Mouse (Mus musculus) limb, embryonic 11.5 days (tissue): ENCODE measurements at regions not wholly inside any gene's neighbourhood (a gene's known extent, or its start where the extent isn't known, plus 50 kb on each side); places are given as distances from the start of the nearest gene placed in this dataset.
A peak's percentile ranks its signal among the peaks of the same experiment; 100 is the strongest.

Source experiments
- ATAC-seq: fragments of 200-750 bp; cut with Nextera tagmentation; 2 replicates; pipeline ENCODE4 v1.8.0; 2017; ENCODE audit warnings: low read depth; ENCODE audit not compliant: insufficient number of reproducible peaks, low FRiP score, low TSS enrichment
- DNase-seq: peaks from one replicate; pipeline ENCODE4 v3.0.0-alpha.2; 2015; ENCODE audit warnings: low spot score
- H3K27ac ChIP-seq: fragments of 300-500 bp; sonication (generic); replicated peaks from 2 replicates; pipeline ENCODE4 v1.5.1; 2014; ENCODE audit warnings: low read depth, mild to moderate bottlenecking, low read length
- H3K27me3 ChIP-seq: fragments of 300-500 bp; sonication (generic); 2 replicates; pipeline ENCODE4 v1.6.1; 2014; ENCODE audit warnings: mild to moderate bottlenecking, low read length, mixed read lengths; ENCODE audit not compliant: control insufficient read depth, insufficient read depth
- H3K36me3 ChIP-seq: fragments of 300-500 bp; sonication (generic); 2 replicates; pipeline ENCODE4 v1.6.1; 2014; ENCODE audit warnings: mild to moderate bottlenecking, low read length, moderate library complexity, mixed read lengths; ENCODE audit not compliant: control insufficient read depth, insufficient read depth
- H3K4me1 ChIP-seq: fragments of 300-500 bp; sonication (generic); 2 replicates; pipeline ENCODE4 v1.6.1; 2014; ENCODE audit warnings: low read length, mixed read lengths; ENCODE audit not compliant: control insufficient read depth, insufficient read depth
- H3K4me2 ChIP-seq: fragments of 300-500 bp; sonication (generic); 2 replicates; pipeline ENCODE4 v1.6.1; 2014; ENCODE audit warnings: low read depth, mild to moderate bottlenecking, moderate library complexity; ENCODE audit not compliant: severe bottlenecking
- H3K4me3 ChIP-seq: fragments of 300-500 bp; sonication (generic); 2 replicates; pipeline ENCODE4 v1.5.1; 2014; ENCODE audit warnings: low read depth, low read length
- H3K9ac ChIP-seq: fragments of 300-500 bp; sonication (generic); 2 replicates; pipeline ENCODE4 v1.6.1; 2014; ENCODE audit warnings: mild to moderate bottlenecking, low read length
- H3K9me3 ChIP-seq: fragments of 300-500 bp; sonication (generic); 2 replicates; pipeline ENCODE4 v1.6.1; 2016; ENCODE audit warnings: low read length; ENCODE audit not compliant: control insufficient read depth
- WGBS: fragments of 180-500 bp; shearing (Covaris S2); extraction: QIAGEN DNeasy Blood & Tissue Kit; methylation state at CpG from one replicate; pipeline ENCODE4 v1.1.7; 2014; 5-methylcytosine and 5-hydroxymethylcytosine counted together

DNA sequence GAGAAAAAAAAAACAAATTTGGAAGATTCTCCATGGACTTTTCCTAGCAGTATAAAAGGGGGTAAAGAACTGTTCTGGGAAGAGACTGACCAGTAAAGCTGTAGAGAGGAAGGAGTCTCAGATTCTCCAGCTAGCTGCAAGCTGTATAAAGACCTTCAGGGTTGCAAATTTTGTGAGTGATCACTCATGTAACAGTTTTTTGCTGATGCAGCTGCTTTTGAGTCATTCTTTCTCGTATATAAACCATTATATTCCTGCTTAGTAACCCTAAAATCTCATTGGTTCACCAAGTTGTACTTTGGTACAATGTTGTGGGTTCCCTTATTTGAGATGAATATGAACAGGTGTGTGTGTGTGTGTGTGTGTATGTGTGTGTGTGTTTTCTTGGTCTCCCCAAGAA is 79.7 kb upstream of the Wls start:
- no peaks in the 10 kb centered on the region for H3K9me3 ChIP-seq
- no peak overlapping the region for H3K9ac ChIP-seq
- H3K36me3 ChIP-seq = no peaks in the 10 kb centered on the region
- H3K4me2 ChIP-seq = no peak overlapping the region
- no peaks in the 10 kb centered on the region for H3K27me3 ChIP-seq
- no peak overlapping the region for H3K4me3 ChIP-seq
- H3K4me1 ChIP-seq = no peaks in the 10 kb centered on the region
- H3K27ac ChIP-seq = no peak overlapping the region
- no peak for DNase-seq
- no peak for ATAC-seq
- 59% methylated on average over 1 of the region's 1 CpGs for WGBS

DNA sequence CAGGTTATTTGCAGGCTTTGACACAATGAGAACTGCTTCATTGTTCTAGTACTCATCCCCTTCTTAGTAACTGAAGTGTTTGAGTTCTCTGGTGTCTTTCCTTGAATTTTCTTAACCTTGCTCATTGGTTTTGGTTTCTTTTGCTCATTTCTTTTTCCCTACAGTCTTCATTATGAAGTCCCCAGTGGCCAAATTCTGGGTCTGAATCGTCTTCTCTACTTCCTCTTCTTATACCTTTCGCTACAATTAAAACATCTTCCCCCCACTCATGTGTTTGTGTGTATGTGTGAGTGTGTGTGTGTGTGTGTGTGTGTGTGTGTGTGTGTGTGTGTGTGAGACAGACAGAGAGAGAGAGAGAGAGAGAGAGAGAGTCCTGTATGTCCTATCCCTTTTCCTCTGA is 79.2 kb upstream of the Wls start:
- no peak for ATAC-seq
- Histone ChIP-seq H3K4me1 (no peaks in the 10 kb centered on the region), H3K27ac (no peak overlapping the region), H3K36me3 (no peaks in the 10 kb centered on the region), H3K4me3 (no peak overlapping the region), H3K4me2 (no peak overlapping the region), H3K27me3 (no peaks in the 10 kb centered on the region), H3K9me3 (no peaks in the 10 kb centered on the region), H3K9ac (no peak overlapping the region)
- WGBS = 87% methylated on average over 2 of the region's 2 CpGs
- no peak for DNase-seq

DNA sequence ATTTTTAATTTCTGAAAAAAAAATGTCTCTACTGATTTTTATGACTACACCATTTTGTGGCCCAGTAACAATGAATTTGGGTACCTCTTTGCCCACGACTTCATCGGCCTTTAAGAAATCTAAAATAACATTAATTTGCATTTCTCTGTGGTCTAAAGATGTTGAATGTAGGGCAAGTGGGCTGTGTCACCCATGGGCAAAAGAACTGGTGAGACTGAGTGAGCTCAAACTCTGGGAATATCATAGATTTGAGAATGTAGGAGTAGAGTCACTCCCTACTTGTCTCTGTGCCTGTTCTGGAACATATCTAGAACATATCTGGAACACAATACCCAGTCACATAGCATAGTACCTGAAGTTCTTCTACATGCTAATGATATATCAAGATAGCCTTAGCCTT is 78.5 kb upstream of the Wls start:
- Histone ChIP-seq H3K9ac (no peak overlapping the region), H3K4me2 (no peak overlapping the region), H3K36me3 (no peaks in the 10 kb centered on the region), H3K9me3 (no peaks in the 10 kb centered on the region), H3K27me3 (no peaks in the 10 kb centered on the region), H3K27ac (no peak overlapping the region), H3K4me3 (no peak overlapping the region), H3K4me1 (no peaks in the 10 kb centered on the region)
- DNase-seq = no peak
- WGBS = 88% methylated on average over 2 of the region's 2 CpGs
- no peak for ATAC-seq

DNA sequence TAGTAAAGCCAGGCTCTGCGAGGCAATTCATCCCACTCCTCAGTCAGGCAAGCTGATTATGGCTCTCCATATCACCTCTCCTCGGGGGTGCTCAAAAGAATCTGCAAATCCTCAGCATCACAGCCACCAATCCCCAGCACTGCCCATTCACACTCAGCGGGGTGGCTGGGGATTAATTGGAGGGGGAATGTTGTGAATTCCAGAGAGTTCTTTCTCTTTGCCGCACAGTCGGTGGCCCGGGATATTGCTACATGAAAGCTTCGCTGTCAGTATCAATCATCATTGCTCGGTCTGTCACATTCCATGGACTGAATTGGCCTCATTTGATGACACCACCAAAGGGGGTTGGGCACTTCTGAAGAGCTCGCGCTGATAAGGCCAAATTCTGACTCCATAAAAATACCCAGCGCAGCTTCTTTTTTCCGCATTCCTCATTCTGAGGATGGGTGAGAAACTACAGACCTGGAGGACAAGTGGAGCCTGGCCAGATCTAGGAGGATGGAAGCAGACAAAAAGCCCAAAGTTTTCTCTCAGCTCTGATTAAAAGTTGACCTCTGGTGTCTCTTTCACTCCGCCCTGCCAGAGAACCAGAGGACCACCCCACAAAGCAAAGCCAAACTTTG is 57.1 kb upstream of the Wls start:
- DNase-seq = peak; percentile 49
- no peaks in the 10 kb centered on the region for H3K27me3 ChIP-seq
- H3K9me3 ChIP-seq = no peaks in the 10 kb centered on the region
- H3K4me2 ChIP-seq = no peak overlapping the region
- WGBS = 7% methylated on average over 13 of the region's 13 CpGs
- no peak for ATAC-seq
- no peak overlapping the region for H3K4me3 ChIP-seq
- H3K36me3 ChIP-seq = no peaks in the 10 kb centered on the region
- H3K27ac ChIP-seq = no peak overlapping the region
- no peak overlapping the region for H3K9ac ChIP-seq
- no peaks in the 10 kb centered on the region for H3K4me1 ChIP-seq

DNA sequence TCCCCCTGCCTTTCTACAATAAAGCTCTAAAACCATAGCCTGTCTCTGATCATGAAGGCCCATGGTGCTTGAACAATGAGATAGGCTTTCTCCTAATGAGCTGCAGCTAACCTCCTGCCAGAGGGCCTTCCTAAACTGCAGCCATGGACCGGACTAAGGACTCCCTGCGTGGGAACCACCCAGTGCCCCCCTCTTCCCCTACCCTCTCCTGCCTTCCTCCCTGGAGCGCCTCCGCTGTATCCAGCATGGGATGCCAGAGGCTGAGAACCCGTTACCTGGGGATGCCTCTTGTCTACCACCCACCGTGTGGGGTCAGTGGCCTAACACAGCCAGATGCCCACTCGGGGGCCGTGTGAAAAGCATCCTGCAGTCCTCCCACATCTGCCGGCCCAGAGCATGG is 51.7 kb upstream of the Wls start:
- Histone ChIP-seq H3K9me3 (no peaks in the 10 kb centered on the region), H3K27me3 (no peaks in the 10 kb centered on the region), H3K36me3 (no peaks in the 10 kb centered on the region), H3K9ac (no peak overlapping the region), H3K4me1 (no peaks in the 10 kb centered on the region), H3K4me2 (no peak overlapping the region), H3K27ac (no peak overlapping the region), H3K4me3 (no peak overlapping the region)
- DNase-seq = no peak
- no peak for ATAC-seq
- 76% methylated on average over 9 of the region's 9 CpGs for WGBS
